Mouse (Mus musculus): ENCODE measurements around the gene Rbm28.

The Rbm28 gene

DNA sequence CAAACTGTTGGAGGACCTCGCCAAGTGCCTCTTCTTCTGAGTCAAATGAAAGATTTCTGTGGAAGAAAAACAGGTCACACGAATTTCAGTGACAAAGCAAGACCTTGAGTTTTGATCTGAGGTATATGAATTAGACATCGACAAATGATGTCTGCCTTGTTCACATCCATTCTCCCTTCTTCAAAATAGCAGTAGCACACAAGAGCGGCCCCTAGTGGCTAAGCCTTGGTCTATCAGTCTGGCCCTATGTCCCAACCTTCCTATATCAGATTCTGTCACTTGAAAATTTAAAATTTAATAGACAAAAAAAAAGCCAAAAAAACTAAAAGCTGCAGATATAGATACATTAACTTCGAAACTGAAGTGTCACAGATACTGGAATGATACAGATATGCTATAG, 21.2 kb downstream of the Rbm28 start:
- peak; percentile 77 to 88 for DNase-seq

DNA sequence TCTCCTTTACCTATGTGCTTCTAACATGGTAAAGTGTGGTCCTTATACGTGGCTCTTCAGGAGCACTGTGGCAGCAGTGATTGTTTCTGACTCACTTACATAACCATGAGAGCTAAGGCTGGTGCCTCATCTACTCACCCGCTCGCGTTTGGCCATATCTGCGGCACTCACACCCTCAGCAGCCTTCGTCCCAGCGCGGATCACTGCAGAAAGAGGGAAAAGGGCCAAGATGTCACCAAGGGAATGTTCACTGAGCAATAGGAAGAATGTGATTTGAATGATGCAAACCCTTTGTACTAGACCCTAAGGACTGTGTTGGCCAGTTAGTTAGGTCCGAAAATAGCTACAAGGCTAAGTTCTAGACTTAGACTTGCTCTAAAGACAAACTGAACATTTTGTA, 27.4 kb downstream of the Rbm28 start:
- no peak for DNase-seq

DNA sequence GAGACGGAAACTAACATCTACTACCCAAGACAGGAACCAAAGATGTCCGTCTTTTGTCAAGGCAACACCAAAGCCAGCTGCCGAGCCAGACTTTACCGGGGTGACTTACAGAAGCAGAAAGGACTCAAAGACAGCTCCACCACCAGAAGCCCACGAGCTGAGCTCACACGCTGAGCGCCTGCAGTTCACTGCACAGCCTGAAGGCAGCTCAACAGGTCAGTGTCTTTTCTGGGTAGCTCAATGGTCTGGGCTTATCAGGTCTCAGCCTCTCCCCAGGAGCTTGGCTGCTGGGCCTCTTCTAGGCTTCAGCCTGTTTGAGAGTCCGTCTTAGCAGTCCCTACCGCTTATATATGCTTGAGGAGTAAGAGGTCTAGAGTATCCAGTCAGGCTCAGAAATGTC, 31.7 kb downstream of the Rbm28 start:
- DNase-seq: no peak

DNA sequence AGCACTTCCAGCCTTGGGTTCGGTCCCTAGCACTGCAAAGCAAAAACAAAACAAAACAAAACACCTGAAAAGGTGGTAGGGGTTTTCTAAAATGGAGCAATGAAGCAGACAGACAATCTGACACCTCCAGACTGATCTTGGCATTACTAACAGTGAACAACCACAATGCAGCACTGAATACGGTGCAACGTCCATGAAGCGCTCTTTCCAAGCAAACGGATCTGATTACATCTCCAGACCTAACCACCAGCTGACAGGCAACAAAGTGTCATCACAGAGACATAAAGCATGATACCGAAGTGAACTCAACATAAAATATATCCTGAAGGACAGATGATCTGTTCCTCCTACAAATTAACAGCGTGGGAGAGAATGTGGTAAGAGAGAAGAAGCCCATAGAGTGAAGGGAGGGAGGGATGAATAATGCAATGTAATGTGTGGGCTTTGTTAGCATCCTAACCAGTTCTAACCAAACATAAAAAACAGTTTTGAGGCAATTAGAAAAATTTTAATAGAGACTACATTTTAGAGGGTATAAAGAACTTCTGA, 37.9 kb downstream of the Rbm28 start:
- DNase-seq: no peak

DNA sequence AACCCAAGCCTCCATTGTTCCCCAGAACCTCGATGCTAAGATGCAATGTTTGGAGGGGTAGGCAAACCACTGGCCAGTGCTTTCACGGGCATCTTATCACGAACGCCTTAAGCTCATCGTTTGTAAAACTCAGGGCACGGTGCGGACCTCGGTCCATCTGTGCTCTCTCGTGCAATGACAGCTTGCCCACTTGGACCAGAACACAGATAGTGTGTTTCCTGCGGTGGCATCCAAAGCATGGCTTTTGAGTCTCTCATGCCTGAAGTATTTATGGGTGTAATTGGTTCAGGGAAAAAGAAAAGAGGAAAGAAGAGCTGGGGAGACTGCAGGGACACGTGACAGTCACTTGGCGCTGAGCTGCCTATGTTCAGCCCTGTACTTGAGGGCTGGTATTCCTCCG, 44.8 kb downstream of the Rbm28 start:
- peak; percentile 42 to 55 for DNase-seq

DNA sequence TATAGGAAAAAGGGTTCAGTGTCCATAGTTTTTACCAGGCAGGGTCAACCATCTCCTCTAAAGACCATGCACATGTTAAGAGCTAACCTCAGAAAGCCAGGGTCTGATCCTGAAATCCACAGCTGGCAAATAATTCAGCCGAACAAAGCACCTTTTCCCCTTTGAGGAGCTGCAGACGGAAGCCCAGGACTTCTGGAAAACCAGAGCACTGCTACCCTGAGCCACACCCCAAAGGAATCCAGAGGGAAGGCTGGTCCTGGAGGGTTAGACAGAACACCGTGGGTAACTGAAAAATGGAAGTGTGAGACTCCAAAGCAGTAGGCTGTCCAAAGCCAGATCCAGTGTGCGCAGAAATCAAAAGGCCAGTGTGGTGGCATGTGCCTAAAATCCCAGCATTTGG, 45.8 kb downstream of the Rbm28 start:
- no peak for DNase-seq

DNA sequence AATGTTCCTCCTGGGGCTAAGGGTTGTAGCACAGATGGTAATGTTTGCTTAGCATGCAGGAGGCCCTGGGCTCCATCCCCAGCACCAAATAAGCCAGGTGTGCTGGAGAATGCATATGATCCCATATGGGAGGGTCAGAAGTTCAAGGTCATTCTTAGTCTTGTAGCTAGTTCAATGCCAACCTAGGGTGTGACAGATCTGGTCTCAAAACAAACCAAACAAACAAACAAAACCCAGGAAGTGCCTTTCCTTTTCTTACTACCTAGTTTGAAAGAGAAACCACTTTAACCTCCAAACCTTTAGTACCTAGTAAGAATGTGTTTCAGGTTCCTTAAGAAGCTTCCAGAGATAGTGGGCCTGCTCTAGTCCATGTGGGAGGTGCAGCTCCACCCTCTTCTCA, 46.6 kb downstream of the Rbm28 start:
- DNase-seq: no peak

DNA sequence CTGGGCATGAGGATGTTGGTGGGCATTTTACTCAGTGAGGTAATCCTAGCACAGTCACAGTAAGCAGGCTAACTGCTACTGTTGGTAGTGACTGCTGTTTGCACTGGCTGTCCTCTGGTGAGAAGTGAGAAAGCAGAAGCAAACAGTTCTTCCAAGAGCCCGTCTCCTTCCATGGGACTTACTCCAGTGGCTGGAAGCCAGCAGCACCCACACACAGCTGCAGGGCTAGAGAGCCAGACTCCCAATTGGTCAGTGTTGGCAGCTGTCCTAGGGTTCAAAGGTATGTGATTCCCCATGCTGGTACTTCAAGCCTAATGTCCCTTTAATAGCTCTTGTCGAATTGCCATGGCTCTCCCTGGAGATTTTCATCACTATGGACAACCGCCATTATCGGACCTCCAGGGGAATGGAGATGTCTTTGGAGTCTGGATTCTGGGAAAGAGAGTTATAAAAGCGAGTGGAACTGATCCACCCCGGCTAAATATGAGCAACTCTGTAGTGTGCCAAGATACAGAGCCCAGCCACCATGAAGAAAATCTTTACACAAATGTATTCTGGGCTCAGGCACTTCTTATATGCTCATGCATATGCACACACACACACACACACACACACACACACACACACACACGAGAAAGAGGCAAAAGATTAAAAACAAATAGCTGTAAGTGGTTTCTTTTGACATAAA, 47.2 kb downstream of the Rbm28 start:
- peak in 1 of 2 experiments; percentile 16 for DNase-seq

DNA sequence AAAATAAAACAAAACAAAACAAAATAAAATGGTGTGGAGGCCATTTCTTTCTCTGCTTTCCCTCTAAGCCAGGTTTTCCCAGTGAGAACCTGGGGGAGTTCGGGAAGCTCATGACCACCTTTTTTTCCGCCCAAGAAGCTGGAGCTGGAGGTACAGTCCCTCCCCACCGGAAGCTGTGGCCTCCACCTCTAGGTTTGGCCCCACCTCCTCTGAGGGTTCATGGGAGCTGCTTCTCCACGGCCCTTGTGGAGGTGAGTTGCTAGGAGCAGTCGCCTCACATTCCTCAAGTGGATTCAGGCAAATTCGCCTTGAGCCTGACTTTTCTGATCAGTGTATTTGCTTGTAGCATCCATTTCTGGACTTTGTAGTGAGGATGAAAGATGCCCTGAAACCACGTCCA, 49.0 kb downstream of the Rbm28 start:
- DNase-seq: no peak

DNA sequence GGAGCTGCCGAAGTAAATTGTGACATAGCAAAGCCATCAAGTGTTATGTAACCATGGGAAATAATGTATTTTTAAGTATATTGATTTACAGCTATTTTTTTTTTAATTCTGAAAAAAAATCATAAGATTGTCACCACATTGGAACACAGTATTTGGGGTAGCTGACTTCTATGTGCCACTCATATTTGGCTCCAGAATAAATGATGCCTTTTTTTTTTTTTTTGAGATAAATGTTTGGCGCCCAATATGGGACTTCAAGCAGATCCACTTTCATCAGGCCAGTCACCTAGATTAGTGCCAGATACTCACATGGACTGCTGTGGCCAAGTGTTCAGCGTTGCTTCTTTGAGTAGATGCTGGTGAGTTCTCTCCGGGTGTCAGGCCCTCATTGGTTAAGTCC, 53.3 kb downstream of the Rbm28 start:
- DNase-seq: no peak

DNA sequence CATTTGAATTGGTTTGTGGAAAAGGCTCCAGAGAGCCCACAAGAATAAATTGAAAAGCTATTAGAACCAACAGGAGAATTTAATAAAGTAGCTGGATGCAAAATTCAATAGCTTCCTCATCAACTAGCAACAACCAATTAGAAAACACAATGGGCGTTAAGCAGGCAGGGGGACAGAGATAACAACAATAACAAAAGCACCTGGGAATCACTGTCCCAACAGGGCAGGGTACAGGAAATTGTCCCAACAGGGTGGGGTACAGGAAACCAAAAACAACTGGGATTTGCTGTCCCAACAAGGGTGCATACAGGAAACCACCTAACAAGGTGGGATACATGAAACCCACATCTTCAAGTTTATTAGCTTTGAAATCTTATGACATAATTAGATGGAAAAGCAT, 56.4 kb downstream of the Rbm28 start:
- no peak for DNase-seq

DNA sequence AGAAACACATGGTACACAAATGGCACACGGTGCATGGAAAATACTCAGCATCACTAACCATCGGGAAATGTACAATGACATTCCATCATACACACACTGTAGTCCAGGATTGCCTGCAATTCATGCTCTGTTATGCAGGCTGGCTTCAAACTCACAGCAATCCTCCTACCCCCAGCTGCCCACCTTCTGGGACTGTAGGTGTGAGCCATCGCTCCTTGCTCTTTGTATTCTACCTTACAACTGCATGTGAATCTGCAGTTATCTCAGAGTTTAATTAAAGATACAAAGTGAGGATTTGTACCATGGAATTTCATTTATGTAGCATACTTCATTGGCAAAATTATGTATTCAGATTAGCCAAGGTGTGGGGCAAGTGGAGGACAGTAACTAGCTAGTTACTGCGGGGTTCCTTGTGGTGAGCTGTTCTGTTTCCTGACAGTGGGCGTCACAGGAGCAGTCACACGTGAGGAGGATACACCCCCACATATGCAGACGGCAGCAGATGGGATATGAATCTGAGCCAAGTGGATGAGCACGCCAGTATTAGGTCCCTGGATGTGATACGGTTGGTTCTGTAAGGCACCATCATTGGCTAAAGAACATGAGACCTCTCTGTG, 63.5 kb downstream of the Rbm28 start:
- peak; percentile 14 to 38 for DNase-seq

DNA sequence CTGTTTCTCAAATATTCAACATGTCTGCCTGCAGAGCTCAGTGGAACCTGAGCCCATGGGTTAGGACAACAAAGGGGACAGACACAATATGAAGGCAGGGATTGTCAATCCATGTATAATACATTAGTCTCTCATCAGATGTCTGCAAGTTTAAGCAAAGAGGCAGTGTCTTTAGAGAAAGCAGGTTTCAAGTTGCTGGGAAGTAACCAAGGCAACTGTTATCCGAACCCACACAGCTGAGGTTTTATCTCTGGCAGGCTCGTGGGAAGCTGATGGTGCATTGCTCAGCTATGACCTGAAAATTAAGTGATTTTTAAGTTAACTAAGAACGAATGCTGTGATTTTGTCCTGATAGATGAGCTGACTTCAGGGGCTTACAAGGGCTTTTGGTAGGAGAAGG, 64.4 kb downstream of the Rbm28 start:
- no peak for DNase-seq

DNA sequence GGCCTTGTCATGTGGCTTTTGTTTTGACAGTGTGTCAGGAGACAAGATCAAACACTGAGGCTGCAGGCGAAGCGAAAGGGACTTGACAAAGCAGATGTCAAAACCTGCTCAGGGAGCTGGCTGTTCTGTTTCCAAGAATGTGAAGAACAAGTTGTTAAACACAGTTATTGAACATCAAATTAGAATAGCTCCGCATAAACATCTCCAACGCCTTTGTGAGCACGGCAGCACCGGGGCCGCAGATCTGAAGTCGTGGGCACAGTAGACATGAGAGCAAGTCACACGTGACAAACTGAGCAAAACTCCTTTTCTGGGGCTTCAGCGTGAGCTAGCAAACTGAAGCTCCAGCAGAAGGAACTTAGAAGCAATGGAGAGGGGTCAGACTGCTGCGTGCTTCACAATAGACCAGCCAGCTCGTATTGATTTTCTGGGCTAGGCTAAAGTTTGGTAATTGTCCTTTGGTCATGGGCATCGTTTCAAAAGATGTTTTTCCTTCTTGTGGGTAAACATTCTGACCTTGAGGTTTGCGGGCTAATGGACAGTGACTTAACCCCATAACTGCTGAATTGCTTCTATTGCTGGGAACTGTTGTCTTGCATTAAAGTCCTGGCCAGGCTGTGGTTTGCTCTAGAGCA, 65.2 kb downstream of the Rbm28 start:
- no peak for DNase-seq

DNA sequence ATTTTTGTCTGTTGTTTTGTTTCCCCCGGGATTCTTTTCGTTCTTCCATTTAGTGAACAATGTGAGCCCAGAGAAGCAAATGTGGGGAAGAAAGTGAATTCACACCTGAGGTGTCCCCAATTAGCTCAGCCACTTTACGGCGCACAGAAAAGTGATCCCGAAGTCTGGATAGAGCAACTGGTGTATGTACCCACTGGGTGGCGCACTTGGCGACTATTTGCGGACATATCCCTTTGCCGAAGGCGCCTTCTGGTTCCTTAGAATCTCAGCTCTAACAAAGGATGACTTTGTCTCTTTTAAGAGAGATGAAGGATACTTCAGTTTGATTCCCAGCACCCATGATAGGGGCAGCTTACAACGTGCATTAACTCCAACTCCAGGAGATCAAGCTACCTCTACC, 71.9 kb downstream of the Rbm28 start:
- DNase-seq: no peak

DNA sequence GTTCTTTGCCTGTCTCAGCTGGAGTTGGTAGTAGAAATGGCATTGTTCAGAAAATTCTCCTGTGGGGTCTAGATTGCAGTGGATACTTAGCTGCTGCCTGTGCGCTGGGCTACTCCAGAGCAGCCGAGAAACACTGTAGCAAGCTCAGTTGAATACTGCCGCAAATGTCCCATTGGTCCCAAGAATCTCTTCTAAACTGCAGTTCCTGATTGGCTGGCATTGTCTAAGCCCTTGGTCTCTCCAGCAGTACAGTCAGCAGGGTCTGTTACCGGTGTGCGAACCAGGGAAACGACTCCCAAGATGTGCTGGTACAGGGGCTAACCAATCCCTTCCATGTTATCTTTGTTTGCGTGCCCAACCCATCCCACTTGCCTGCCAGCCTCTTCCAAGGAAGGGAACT, 72.6 kb downstream of the Rbm28 start:
- no peak for DNase-seq

DNA sequence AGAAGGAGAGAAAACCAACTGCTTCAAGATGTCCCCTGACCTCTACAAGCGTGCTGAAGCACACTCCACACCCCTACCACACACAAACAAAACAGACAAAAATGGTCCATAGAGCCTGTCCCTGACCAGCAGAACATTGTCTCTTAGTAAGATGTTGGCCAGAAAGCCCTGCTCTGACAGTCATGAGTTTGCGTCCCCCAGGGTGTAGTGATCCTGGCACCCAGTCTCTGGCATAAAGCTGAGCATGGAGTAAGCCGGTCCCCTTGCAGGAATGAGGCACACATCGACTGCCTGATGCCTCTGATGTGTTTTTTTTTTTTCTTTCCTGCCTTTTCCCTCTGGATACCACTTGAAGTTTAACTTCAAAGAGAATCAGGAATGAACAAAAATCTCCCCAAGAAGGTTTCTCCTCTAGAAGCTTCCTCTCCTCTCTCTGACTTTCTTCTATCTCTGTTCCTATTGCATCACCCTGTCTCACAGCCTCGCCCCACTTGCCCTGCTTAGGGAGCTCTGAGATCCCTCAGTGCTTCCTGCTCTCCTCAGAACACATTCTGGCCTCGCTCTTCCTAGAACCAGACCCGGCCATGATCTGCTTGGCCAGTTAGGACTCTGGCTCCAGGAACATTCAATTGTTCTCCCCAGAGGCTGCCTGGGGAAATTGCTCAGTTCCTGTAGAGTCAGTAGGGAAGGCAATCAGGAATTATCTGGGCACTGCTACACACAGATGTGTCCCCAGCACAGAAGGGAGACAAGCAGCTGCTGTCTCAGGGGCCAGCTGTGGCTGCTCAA, 76.7 kb downstream of the Rbm28 start:
- no peak for DNase-seq

DNA sequence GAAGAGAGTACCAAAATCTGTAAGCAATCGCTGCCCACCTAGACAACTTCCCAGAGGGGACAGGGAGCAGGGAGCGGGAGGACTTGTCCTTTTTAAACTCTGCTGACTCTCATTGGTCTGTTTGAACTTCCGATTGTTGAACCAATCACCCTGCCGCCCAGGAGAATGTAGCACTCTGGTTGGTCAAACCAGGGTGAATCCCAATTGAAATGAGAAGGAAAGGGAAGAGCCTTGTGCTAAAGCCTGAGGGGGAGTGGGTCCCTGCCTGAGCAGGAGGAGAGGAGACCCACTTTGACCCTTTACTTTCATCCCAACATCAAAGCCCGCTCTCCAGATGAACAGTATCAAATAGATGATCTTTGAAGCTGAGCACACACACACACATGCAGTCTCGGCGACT, 80.4 kb downstream of the Rbm28 start:
- no peak for DNase-seq

DNA sequence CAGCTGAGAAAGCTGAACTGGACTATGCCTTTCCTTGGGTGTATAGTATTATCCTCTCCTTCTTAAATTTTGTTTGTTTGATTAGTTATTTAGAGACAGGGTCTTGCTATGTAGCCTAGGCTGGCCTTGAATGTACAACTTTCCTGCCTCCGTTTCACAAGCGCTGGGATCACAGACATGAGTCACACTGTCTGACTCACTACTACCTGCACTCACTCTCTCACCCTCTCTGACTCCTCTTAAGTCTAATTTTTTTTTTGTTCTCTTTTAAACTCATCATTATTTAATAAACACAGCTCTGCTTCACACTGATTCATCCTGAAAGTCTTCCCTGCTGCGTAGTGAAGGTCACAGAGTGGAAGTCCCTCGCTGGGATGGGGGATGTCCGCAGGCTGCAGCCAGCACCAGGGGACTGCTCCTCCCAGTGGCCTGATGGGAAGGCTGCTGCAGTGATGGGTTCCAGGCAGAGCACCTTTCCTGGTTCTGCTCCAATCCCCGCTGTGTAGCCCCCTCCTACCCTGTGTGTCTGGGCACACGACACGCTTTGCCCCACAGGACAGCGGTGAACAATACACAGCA, 81.9 kb downstream of the Rbm28 start:
- no peak for DNase-seq

DNA sequence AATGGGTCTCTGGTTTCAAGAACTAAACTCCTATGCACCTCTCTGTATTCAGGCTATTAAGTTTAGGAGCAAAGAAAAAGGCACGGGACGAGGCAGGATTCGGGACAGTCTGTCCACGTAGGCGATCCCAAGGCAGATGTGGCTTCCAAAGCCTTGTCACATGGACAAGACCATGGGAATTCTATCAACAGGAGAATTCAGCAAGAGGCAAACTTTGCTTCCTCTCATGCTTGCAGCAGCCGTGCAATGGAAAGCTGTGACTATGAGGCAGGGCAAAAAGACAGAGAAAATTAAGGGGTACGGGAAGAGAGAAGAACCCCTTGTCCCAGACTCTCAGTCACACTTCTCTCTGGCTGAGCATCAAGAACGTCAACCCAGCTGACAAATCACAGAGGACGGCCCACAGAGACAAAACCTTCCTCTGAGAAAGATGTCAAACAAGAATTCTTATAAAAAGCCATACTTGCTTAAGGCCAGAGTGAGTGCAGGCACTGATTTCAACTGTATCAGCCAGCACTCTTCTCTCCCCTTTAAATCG, 82.9 kb downstream of the Rbm28 start:
- no peak for DNase-seq

DNA sequence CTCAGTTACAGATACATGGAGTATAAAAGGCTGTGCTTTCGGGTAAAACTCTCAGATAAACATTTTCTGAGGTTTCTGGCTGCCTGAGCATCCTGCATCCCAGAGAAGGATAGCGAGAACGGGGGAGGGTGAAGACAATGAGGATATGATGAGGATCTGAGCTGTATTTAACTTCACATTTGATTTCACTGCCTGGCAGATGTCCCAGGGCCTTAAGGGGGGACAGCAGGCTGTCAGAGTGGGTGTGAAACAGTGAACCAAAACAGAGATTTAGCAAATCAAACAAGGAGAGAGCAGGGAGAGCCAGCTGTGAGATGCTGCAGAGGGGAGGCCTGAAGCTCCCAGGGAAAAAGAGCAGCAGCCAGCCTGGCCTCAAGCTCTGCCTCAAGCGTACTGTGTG, 85.5 kb downstream of the Rbm28 start:
- no peak for DNase-seq

DNA sequence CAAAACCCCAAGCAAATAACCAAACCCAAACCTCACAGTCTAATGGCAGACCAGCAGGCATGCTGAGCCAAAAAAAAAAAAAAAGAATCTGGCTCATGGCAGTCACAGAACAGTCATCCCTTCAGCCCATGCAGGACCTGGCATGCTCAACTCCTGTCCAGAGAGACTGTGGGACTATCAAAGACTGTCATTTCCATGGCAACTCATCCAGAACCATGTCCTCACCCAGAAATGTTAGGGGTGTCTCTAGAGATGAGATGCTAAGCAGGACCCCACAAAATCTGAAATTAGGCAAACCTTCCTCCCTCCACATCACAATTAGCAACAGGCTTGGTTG, 90.7 kb downstream of the Rbm28 start:
- DNase-seq: peak in 1 of 2 experiments; percentile 44

Measured in cerebellum, postnatal 25 days (tissue).